Mouse (Mus musculus) small intestine, adult 2 months (tissue): ENCODE data around the gene Mpeg1.

Experiments used
- CTCF ChIP-seq: fragments of 200-500 bp; IDR thresholded peaks from 2 replicates; pipeline ENCODE4 v1.5.1; 2012; ENCODE audit warnings: low read depth, mild to moderate bottlenecking, control low read depth, inconsistent platforms, low read length, moderate library complexity, mixed read lengths; ENCODE audit not compliant: insufficient replicate concordance, insufficient read length; ENCODE audit errors: extremely low read depth
- POLR2A ChIP-seq: fragments of 200-500 bp; IDR thresholded peaks from 2 replicates; pipeline ENCODE4 v1.6.1; 2012; ENCODE audit warnings: low read depth, mild to moderate bottlenecking, control low read depth, inconsistent platforms, low read length, moderate library complexity

DNA sequence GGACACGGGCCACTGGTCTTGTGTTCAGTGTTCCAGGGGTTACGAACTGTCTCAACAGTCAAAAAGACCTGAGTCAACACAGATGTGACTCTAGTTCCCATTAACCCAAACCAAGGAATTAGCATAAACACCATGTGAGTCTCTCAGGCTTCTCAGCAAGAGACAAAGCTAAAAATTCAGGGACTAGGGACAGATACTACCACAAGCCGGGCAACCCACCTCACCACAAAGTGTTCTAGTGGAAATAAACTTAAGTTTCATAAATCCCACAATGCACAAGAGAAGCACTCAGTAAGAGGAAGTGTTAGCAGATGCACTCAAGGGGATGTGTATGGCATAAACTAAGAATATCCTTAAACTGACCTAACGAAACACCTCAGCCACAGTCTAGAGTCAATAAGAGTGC lies 25.6 kb upstream of the Mpeg1 start:
- TF ChIP-seq CTCF, result no peak
- TF ChIP-seq POLR2A, result no peak
